Mouse (Mus musculus) embryonic fibroblast, embryonic 13.5 days (primary cell): ENCODE data around the gene Rer1.

Experiments used
- CTCF ChIP-seq: IDR thresholded peaks from 2 replicates; pipeline ENCODE4 v1.5.1; 2011; ENCODE audit warnings: mild to moderate bottlenecking, control low read depth, low read length, moderate library complexity, borderline replicate concordance; ENCODE audit not compliant: insufficient read depth
- POLR2A ChIP-seq: IDR thresholded peaks from 2 replicates; pipeline ENCODE4 v1.6.1; 2011; ENCODE audit warnings: low read depth, mild to moderate bottlenecking, control low read depth, low read length, moderate library complexity

- no peak for TF ChIP-seq CTCF
- TF ChIP-seq POLR2A: no peak
These were observed 42.9 kb downstream of the Rer1 start for GRCm38 (mm10) chr4:155043289-155043625.
